In genomic region chr5:117388877-117389276, GRCm38 (mm10) we compare ENCODE assay signal across 8 mouse cellular contexts. TPM values are rescaled to one million over a fixed set of nuclear protein-coding genes. Genes with fewer than 3 reads are reported as not detected.
A peak's percentile ranks its signal among the peaks of the same experiment; 100 is the strongest.
DNase-seq lines count a peak whose midpoint lies in the region; ATAC-seq and TF ChIP-seq lines count a peak whose summit lies in the region.

Gene Rfc5, minus strand, starts transcription at chr5:117389047.

- H3K27me3 ChIP-seq in E14TG2a.4 (ENCODE audit: insufficient read depth, low read length), result no peaks in the 10 kb centered on the region
- H3K27me3 ChIP-seq in forebrain, embryonic 13.5 days, result no peaks in the 10 kb centered on the region
- no peaks in the 10 kb centered on the region for H3K27me3 ChIP-seq in liver, postnatal 0 days (ENCODE audit: insufficient read depth, low read length)
- no peaks in the 10 kb centered on the region for H3K27me3 ChIP-seq in neural tube, embryonic 14.5 days (ENCODE audit: control insufficient read depth, insufficient read depth, low read length)

- H3K27ac ChIP-seq in forebrain, embryonic 13.5 days, result peak within 1 kb of the TSS; percentile 57
- 0 out of 2 replicates have a peak within 1 kb of the TSS, but pooled peaks have one; percentile 49 for H3K27ac ChIP-seq in liver, postnatal 0 days (ENCODE audit: low read depth)
- peak within 1 kb of the TSS; percentile 55 for H3K27ac ChIP-seq in neural tube, embryonic 14.5 days (ENCODE audit: low read depth, low read length)

- TF ChIP-seq EP300 in liver, postnatal 0 days (IDR thresholded peaks at IDR 0.05; ENCODE audit: low read depth), result no peak

- peak within 1 kb of the TSS; percentile 100 for H3K4me3 ChIP-seq in E14TG2a.4 (replicated peaks; ENCODE audit: low read length)
- H3K4me3 ChIP-seq in forebrain, embryonic 13.5 days, result peak within 1 kb of the TSS; percentile 81
- H3K4me3 ChIP-seq in liver, postnatal 0 days (ENCODE audit: low read depth, low read length), result peak within 1 kb of the TSS; percentile 73
- H3K4me3 ChIP-seq in neural tube, embryonic 14.5 days (ENCODE audit: low read depth, low read length), result peak within 1 kb of the TSS; percentile 74

- H3K36me3 ChIP-seq in E14TG2a.4 (ENCODE audit: insufficient read depth, low read length), result peaks cover 59% of the 10 kb centered on the region
- H3K36me3 ChIP-seq in forebrain, embryonic 13.5 days (ENCODE audit: poor library complexity, severe bottlenecking), result peaks cover 22% of the 10 kb centered on the region
- H3K36me3 ChIP-seq in liver, postnatal 0 days (replicated peaks; ENCODE audit: insufficient read depth, low read length), result peaks cover 14% of the 10 kb centered on the region
- H3K36me3 ChIP-seq in neural tube, embryonic 14.5 days (ENCODE audit: control insufficient read depth, insufficient read depth, low read length), result peaks cover 14% of the 10 kb centered on the region; the same call in 1 of the 2 replicates

- peak; percentile 97 for ATAC-seq in forebrain, embryonic 13.5 days
- ATAC-seq in liver, postnatal 0 days, result peak; percentile 99
- ATAC-seq in neural tube, embryonic 14.5 days (ENCODE audit: low read depth), result peak; percentile 96

- peak; percentile 92 for DNase-seq in c-Kit-positive CD71-positive TER-119-positive erythroid progenitor cells, embryonic 14.5 days (ENCODE audit: low spot score)
- DNase-seq in heart, postnatal 10 days, result peak; percentile 96 to 97
- peak; percentile 89 for DNase-seq in large intestine, adult 2 months (ENCODE audit: low read depth, low spot score)
- DNase-seq in liver, postnatal 0 days, result peak; percentile 96
- DNase-seq in testis, postnatal 10 days (ENCODE audit: low spot score), result peak; percentile 97

- H3K9ac ChIP-seq in forebrain, embryonic 13.5 days, result peak within 1 kb of the TSS; percentile 91
- H3K9ac ChIP-seq in liver, postnatal 0 days (replicated peaks), result peak within 1 kb of the TSS; percentile 86
- peak within 1 kb of the TSS; percentile 84 for H3K9ac ChIP-seq in neural tube, embryonic 14.5 days (replicated peaks; ENCODE audit: low read depth, low read length)

- peaks cover 50% of the 10 kb centered on the region for H3K4me1 ChIP-seq in E14TG2a.4 (replicated peaks; ENCODE audit: low read depth, low read length)
- H3K4me1 ChIP-seq in forebrain, embryonic 13.5 days, result peaks cover 18% of the 10 kb centered on the region
- H3K4me1 ChIP-seq in liver, postnatal 0 days (ENCODE audit: insufficient read depth), result peaks cover 7% of the 10 kb centered on the region; the same call in 1 of the 2 replicates
- H3K4me1 ChIP-seq in neural tube, embryonic 14.5 days (ENCODE audit: control insufficient read depth, insufficient read depth, low read length), result peaks cover 4% of the 10 kb centered on the region

- H3K4me2 ChIP-seq in forebrain, embryonic 13.5 days, result peak within 1 kb of the TSS; percentile 74
- H3K4me2 ChIP-seq in liver, postnatal 0 days (ENCODE audit: low read depth, low read length), result peak within 1 kb of the TSS; percentile 85
- H3K4me2 ChIP-seq in neural tube, embryonic 14.5 days (ENCODE audit: low read depth, low read length), result peak within 1 kb of the TSS; percentile 79

- intact Hi-C loops in heart, postnatal 10 days (cut with DNase I), result loop anchor here (2.0 to 10.0 kb wide), 3 partner anchors 28 to 274 kb away; partner anchors contain the start of gene Suds3

- WGBS in forebrain, embryonic 13.5 days, result under 1% methylated on average over 29 of the region's 44 CpGs
- under 1% methylated on average over 44 of the region's 44 CpGs for WGBS in large intestine, adult 2 months
- under 1% methylated on average over 43 of the region's 44 CpGs for WGBS in liver, postnatal 0 days (ENCODE audit: insufficient replicate concordance)
- WGBS in neural tube, embryonic 14.5 days, result under 1% methylated on average over 25 of the region's 44 CpGs

- H3K9me3 ChIP-seq in E14TG2a.4 (ENCODE audit: low read length), result peaks cover 34% of the 10 kb centered on the region
- no peaks in the 10 kb centered on the region for H3K9me3 ChIP-seq in forebrain, embryonic 13.5 days (replicated peaks)
- H3K9me3 ChIP-seq in liver, postnatal 0 days (ENCODE audit: low read length), result peaks cover 4% of the 10 kb centered on the region; the same call in 1 of the 2 replicates
- H3K9me3 ChIP-seq in neural tube, embryonic 14.5 days (ENCODE audit: control insufficient read depth, low read length), result no peaks in the 10 kb centered on the region

- TF ChIP-seq CTCF in E14TG2a.4 (conservative IDR thresholded peaks at IDR 0.05; ENCODE audit: low read length), result no peak
- no peak for TF ChIP-seq CTCF in liver, postnatal 0 days (IDR thresholded peaks at IDR 0.05; ENCODE audit: low read depth)

RNA-seq across cellular contexts. Expression of gene Rfc5, which starts in this region (rescaled TPM):
- polyA plus RNA-seq in forebrain, embryonic 13.5 days (2015; fragmentation: Nextera tagmentation; extraction: Ambion mirVana), result 68.3 and 90.8 TPM in 2 replicates
- total RNA-seq in heart, postnatal 10 days (2021), result 10 to 100 TPM; 14.5 to 14.9 TPM
- polyA plus RNA-seq in large intestine, adult 2 months (2012; rRNA removed), result 26.8 and 27.5 TPM in 2 replicates
- 18.8 and 23.9 TPM in 2 replicates for polyA plus RNA-seq in liver, postnatal 0 days (2015; fragmentation: Nextera tagmentation; extraction: Ambion mirVana)
- 23.8 and 26.7 TPM in 2 replicates for polyA plus RNA-seq in neural tube, embryonic 14.5 days (2014; fragmentation: Nextera tagmentation; extraction: Ambion mirVana)

Comparison
In these comparisons a context has a peak if more than half of its experiments do, and no peak if none do; other contexts are left out.
1. Peak in every context shown above with its lines: DNase-seq, ATAC-seq, H3K4me3 ChIP-seq and H3K27ac ChIP-seq.